Mouse (Mus musculus) ES-Bruce4 (cell line): ENCODE data around the gene 9130213A22Rik.

Experiments
- CTCF ChIP-seq: IDR thresholded peaks from one replicate; pipeline ENCODE4 v1.8.1; 2011; ENCODE audit warnings: low read depth, low read length
- EP300 ChIP-seq: IDR thresholded peaks from 2 replicates; pipeline ENCODE4 v1.6.1; 2011; ENCODE audit warnings: low read depth, low read length; ENCODE audit not compliant: insufficient read depth
- POLR2A ChIP-seq: IDR thresholded peaks from one replicate; pipeline ENCODE4 v1.8.1; 2011; ENCODE audit warnings: low read length; ENCODE audit not compliant: insufficient read depth

- TF ChIP-seq CTCF (no peak), EP300 (no peak), POLR2A (no peak)
These were observed 31.4 kb upstream of the 9130213A22Rik start for GRCm38 (mm10) chr11:69153831-69154230.
